Mouse (Mus musculus) olfactory bulb, adult 2 months (tissue): ENCODE data around the gene Kctd15.

ENCODE experiments used
- CTCF ChIP-seq: fragments of 200-500 bp; IDR thresholded peaks from 2 replicates; pipeline ENCODE4 v1.5.1; 2012; ENCODE audit warnings: low read depth, mild to moderate bottlenecking, low read length, moderate library complexity; ENCODE audit not compliant: insufficient read depth
- POLR2A ChIP-seq: fragments of 200-500 bp; IDR thresholded peaks from 2 replicates; pipeline ENCODE4 v1.6.1; 2012; ENCODE audit warnings: mild to moderate bottlenecking, low read depth, low read length, moderate library complexity; ENCODE audit not compliant: insufficient read depth

GRCm38 (mm10) chr7:34703437-34703836, 46.9 kb upstream of the Kctd15 start:
- TF ChIP-seq POLR2A: no peak
- TF ChIP-seq CTCF: no peak
